Mouse (Mus musculus): Measurements from ENCODE around the gene Fmnl3.

DNA sequence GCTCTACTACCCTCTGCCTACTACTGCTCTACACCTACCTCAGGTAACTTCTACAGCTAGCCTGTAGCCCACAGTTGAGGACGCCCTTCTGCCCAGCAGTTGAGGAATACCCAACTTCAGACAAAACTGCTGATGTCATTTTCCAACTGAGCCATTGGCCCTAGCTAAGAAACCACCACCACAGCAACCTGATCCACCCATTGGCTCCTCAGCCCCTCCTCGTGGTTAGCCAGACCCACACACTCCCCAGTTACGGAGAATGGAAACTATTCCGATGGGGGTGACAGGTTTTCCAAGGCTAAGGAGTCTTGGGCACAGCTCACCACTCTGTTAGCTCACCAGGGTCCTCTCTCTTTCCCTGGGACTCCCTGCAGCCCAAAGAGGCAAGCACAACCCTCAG, 25.3 kb downstream of the Fmnl3 start:
- TF ChIP-seq CTCF (IDR thresholded peaks at IDR 0.05; ENCODE audit: control insufficient read depth, insufficient read depth, insufficient replicate concordance, low read depth, low read length) (no peak), POLR2A (IDR thresholded peaks at IDR 0.05; ENCODE audit: control insufficient read depth, low read depth, low read length) (no peak)

Measured in testis, adult 2 months (tissue).